Mouse (Mus musculus) kidney, adult 18-20 months (tissue): ENCODE data around the gene Snx21.

Experiments
- DNase-seq: peaks from one replicate; pipeline ENCODE4 v3.0.0; 2021

The Snx21 gene

GRCm38 (mm10) chr2:164785481-164786387, at the start of gene Snx21:
Snx21 (plus strand) TSS chr2:164785823.
- DNase-seq, result peak; percentile 93

GRCm38 (mm10) chr2:164737377-164738090, 48.1 kb upstream of the Snx21 start:
- peak; percentile 14 for DNase-seq

- DNase-seq, result no peak
Observed at GRCm38 (mm10) chr2:164739876-164740275, 45.7 kb upstream of the Snx21 start.

- no peak for DNase-seq
Observed at GRCm38 (mm10) chr2:164744987-164745386, 40.6 kb upstream of the Snx21 start.

- peak; percentile 95 for DNase-seq
Observed at GRCm38 (mm10) chr2:164745843-164746479, 39.7 kb upstream of the Snx21 start, which contains the start of the genes Wfdc3 and Dnttip1. Wfdc3 (minus strand) TSS chr2:164745931. Dnttip1 (plus strand) TSS chr2:164745983.

- DNase-seq, result no peak
Observed at GRCm38 (mm10) chr2:164746693-164747092, 38.9 kb upstream of the Snx21 start.

GRCm38 (mm10) chr2:164748191-164748590, 37.4 kb upstream of the Snx21 start:
- DNase-seq, result no peak

GRCm38 (mm10) chr2:164748991-164749390, 36.6 kb upstream of the Snx21 start:
- no peak for DNase-seq

GRCm38 (mm10) chr2:164752454-164752853, 33.2 kb upstream of the Snx21 start:
- DNase-seq, result no peak

- no peak for DNase-seq
Observed at GRCm38 (mm10) chr2:164754105-164754504, 31.5 kb upstream of the Snx21 start.

- DNase-seq, result no peak
Observed at GRCm38 (mm10) chr2:164754800-164755199, 30.8 kb upstream of the Snx21 start.

GRCm38 (mm10) chr2:164757841-164758240, 27.8 kb upstream of the Snx21 start:
- DNase-seq, result no peak

GRCm38 (mm10) chr2:164758692-164759091, 26.9 kb upstream of the Snx21 start:
- DNase-seq, result no peak

GRCm38 (mm10) chr2:164760059-164760833, 25.4 kb upstream of the Snx21 start:
- no peak for DNase-seq

- no peak for DNase-seq
Observed at GRCm38 (mm10) chr2:164761502-164761901, 24.1 kb upstream of the Snx21 start.

- DNase-seq, result no peak
Observed at GRCm38 (mm10) chr2:164761971-164762370, 23.7 kb upstream of the Snx21 start.

GRCm38 (mm10) chr2:164762593-164762992, 23.0 kb upstream of the Snx21 start:
- DNase-seq, result no peak

- no peak for DNase-seq
Observed at GRCm38 (mm10) chr2:164765841-164766240, 19.8 kb upstream of the Snx21 start.

- DNase-seq, result peak; percentile 25
Observed at GRCm38 (mm10) chr2:164767812-164768540, 17.6 kb upstream of the Snx21 start.

- peak; percentile 98 for DNase-seq
Observed at GRCm38 (mm10) chr2:164769258-164770037, 16.2 kb upstream of the Snx21 start, which contains the start of gene Ube2c. Ube2c (plus strand) TSS chr2:164769898.

- no peak for DNase-seq
Observed at GRCm38 (mm10) chr2:164770279-164770678, 15.3 kb upstream of the Snx21 start.
